Mouse (Mus musculus): ENCODE data around the gene Dyx1c1.
A peak's percentile ranks its signal among the peaks of the same experiment; 100 is the strongest.

DNA sequence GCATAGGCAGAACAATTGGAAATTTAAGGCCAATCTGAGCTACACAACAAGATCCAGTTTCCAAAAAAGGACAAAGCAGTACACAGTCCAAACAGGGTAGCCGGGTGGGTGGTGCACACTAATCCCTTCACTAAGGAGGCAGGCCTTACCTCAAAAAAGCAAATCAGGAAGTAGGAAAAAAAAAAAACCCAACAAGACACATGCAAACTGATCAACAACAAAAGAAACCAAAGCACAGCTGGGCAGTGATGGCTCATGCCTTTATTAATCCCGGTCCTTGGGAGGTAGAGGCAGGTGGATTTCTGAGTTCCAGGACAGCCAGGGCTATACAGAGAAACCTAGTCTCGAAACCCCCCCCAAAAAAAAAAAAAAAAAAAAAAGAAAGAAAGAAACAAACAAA is 29.1 kb downstream of the Dyx1c1 start:
- TF ChIP-seq MAFK (IDR thresholded peaks at IDR 0.05; ENCODE audit: insufficient read depth, low read depth, low read length) (no peak), ZNF384 (IDR thresholded peaks at IDR 0.05; ENCODE audit: low read depth, low read length) (peak; percentile 70), CHD2 (IDR thresholded peaks at IDR 0.05; ENCODE audit: low read depth, low read length) (no peak)

Measured in ES-E14 (cell line).